Mouse (Mus musculus) heart, embryonic 12.5 days (tissue): ENCODE results near the gene Atp6v0a4. TPM values are rescaled to one million over a fixed set of nuclear protein-coding genes. Genes with fewer than 3 reads are reported as not detected.
A peak's percentile ranks its signal among the peaks of the same experiment; 100 is the strongest.

Experiments used
- ATAC-seq: fragments of 200-750 bp; cut with Nextera tagmentation; 2 replicates; pipeline ENCODE4 v1.8.0; 2017; ENCODE audit warnings: moderate TSS enrichment, moderate library complexity; ENCODE audit not compliant: insufficient number of reproducible peaks, low FRiP score
- H3K27ac ChIP-seq: fragments of 300-500 bp; sonication (generic); 2 replicates; pipeline ENCODE4 v1.5.1; 2016; ENCODE audit warnings: mild to moderate bottlenecking, moderate library complexity; ENCODE audit not compliant: poor library complexity, severe bottlenecking
- H3K27me3 ChIP-seq: fragments of 300-500 bp; sonication (generic); replicated peaks from 2 replicates; pipeline ENCODE4 v1.6.1; 2016; ENCODE audit warnings: mild to moderate bottlenecking, moderate library complexity
- H3K36me3 ChIP-seq: fragments of 300-500 bp; sonication (generic); 2 replicates; pipeline ENCODE4 v1.6.1; 2016; ENCODE audit warnings: mild to moderate bottlenecking, moderate library complexity
- H3K4me1 ChIP-seq: fragments of 300-500 bp; sonication (generic); replicated peaks from 2 replicates; pipeline ENCODE4 v1.6.1; 2016; ENCODE audit warnings: mild to moderate bottlenecking
- H3K4me2 ChIP-seq: fragments of 300-500 bp; sonication (generic); 2 replicates; pipeline ENCODE4 v1.6.1; 2016; ENCODE audit warnings: mild to moderate bottlenecking, moderate library complexity
- H3K4me3 ChIP-seq: fragments of 300-500 bp; sonication (generic); 2 replicates; pipeline ENCODE4 v1.5.1; 2016; ENCODE audit warnings: mild to moderate bottlenecking
- H3K9ac ChIP-seq: fragments of 300-500 bp; sonication (generic); 2 replicates; pipeline ENCODE4 v1.6.1; 2016; ENCODE audit warnings: mild to moderate bottlenecking, moderate library complexity
- H3K9me3 ChIP-seq: fragments of 300-500 bp; sonication (generic); replicated peaks from 2 replicates; pipeline ENCODE4 v1.6.1; 2016; ENCODE audit warnings: mild to moderate bottlenecking, moderate library complexity
- WGBS: fragments of 180-500 bp; shearing (Covaris S2); methylation state at CpG from one replicate; pipeline ENCODE4 v1.1.7; 2016; 5-methylcytosine and 5-hydroxymethylcytosine counted together
- polyA plus RNA-seq: library from polyadenylated mRNA; unstranded; fragments of >200 nt; fragmentation: Nextera tagmentation; extraction: Ambion mirVana; gene quantifications from 2 replicates; pipeline ENCODE4 v1.2.1, GENCODE M21; 2016

Atp6v0a4 gene
- polyA plus RNA-seq, 1 experiment from 2014 or later = 0.06 TPM

GRCm38 (mm10) chr6:38048800-38049561 is 75.4 kb downstream of the Atp6v0a4 start:
- WGBS = 32% methylated on average over 6 of the region's 6 CpGs
- H3K27ac ChIP-seq = peak overlapping the region; percentile 52; the same call in 1 of the 2 replicates

GRCm38 (mm10) chr6:38048003-38048402 is 76.4 kb downstream of the Atp6v0a4 start:
- peaks cover 7% of the 10 kb centered on the region for H3K9me3 ChIP-seq
- no peak overlapping the region for H3K9ac ChIP-seq
- H3K4me3 ChIP-seq = no peak overlapping the region
- no peaks in the 10 kb centered on the region for H3K36me3 ChIP-seq
- no peaks in the 10 kb centered on the region for H3K27me3 ChIP-seq
- 74% methylated on average over 4 of the region's 4 CpGs for WGBS
- H3K27ac ChIP-seq = no peak overlapping the region
- H3K4me1 ChIP-seq = peaks cover 10% of the 10 kb centered on the region
- no peak overlapping the region for H3K4me2 ChIP-seq
- no peak; the same call in 1 of the 2 replicates for ATAC-seq

More at GRCm38 (mm10) chr6:38048800-38049561, 75.4 kb downstream of the Atp6v0a4 start:
- ATAC-seq = peak; percentile 81
- H3K4me2 ChIP-seq = no peak overlapping the region
- no peaks in the 10 kb centered on the region for H3K36me3 ChIP-seq
- peaks cover 10% of the 10 kb centered on the region for H3K4me1 ChIP-seq
- H3K4me3 ChIP-seq = no peak overlapping the region
- H3K27me3 ChIP-seq = no peaks in the 10 kb centered on the region
- H3K9ac ChIP-seq = no peak overlapping the region
- peaks cover 7% of the 10 kb centered on the region for H3K9me3 ChIP-seq

- no peak within 1 kb of the TSS for H3K4me2 ChIP-seq
- no peak for ATAC-seq
- H3K9me3 ChIP-seq = peaks cover 7% of the 10 kb centered on the region
- no peak within 1 kb of the TSS for H3K9ac ChIP-seq
- H3K36me3 ChIP-seq = no peaks in the 10 kb centered on the region
- H3K4me1 ChIP-seq = peaks cover 10% of the 10 kb centered on the region
- 28% methylated on average over 6 of the region's 6 CpGs for WGBS
- no peak within 1 kb of the TSS for H3K27ac ChIP-seq
- no peaks in the 10 kb centered on the region for H3K27me3 ChIP-seq
- no peak within 1 kb of the TSS for H3K4me3 ChIP-seq
Measured at GRCm38 (mm10) chr6:38046838-38047237, 77.5 kb downstream of the Atp6v0a4 start, which contains the start of gene Svopl. Gene Svopl, minus strand, starts transcription at chr6:38046996.

- H3K4me1 ChIP-seq = 0 out of 2 replicates have a peak, but pooled peaks cover 2% of the 10 kb centered on the region
- no peaks in the 10 kb centered on the region for H3K36me3 ChIP-seq
- no peaks in the 10 kb centered on the region for H3K9me3 ChIP-seq
- no peaks in the 10 kb centered on the region for H3K27me3 ChIP-seq
- 77% methylated on average over 5 of the region's 5 CpGs for WGBS
- ATAC-seq = no peak
- no peak overlapping the region for H3K9ac ChIP-seq
- no peak overlapping the region for H3K4me3 ChIP-seq
- H3K27ac ChIP-seq = no peak overlapping the region
- H3K4me2 ChIP-seq = no peak overlapping the region
Measured at GRCm38 (mm10) chr6:38032801-38033566, 91.4 kb downstream of the Atp6v0a4 start.

GRCm38 (mm10) chr6:38031924-38032540 is 92.4 kb downstream of the Atp6v0a4 start:
- ATAC-seq = no peak
- 44% methylated on average over 7 of the region's 7 CpGs for WGBS
- no peaks in the 10 kb centered on the region for H3K36me3 ChIP-seq
- no peaks in the 10 kb centered on the region for H3K9me3 ChIP-seq
- H3K4me3 ChIP-seq = no peak overlapping the region
- no peak overlapping the region for H3K9ac ChIP-seq
- no peak overlapping the region for H3K4me2 ChIP-seq
- H3K4me1 ChIP-seq = 0 out of 2 replicates have a peak, but pooled peaks cover 2% of the 10 kb centered on the region
- H3K27me3 ChIP-seq = no peaks in the 10 kb centered on the region
- no peak overlapping the region for H3K27ac ChIP-seq

GRCm38 (mm10) chr6:38028205-38028604 is 96.2 kb downstream of the Atp6v0a4 start:
- Histone ChIP-seq H3K9me3 (no peaks in the 10 kb centered on the region), H3K27me3 (no peaks in the 10 kb centered on the region), H3K4me3 (no peak overlapping the region), H3K36me3 (no peaks in the 10 kb centered on the region), H3K4me2 (no peak overlapping the region), H3K9ac (no peak overlapping the region), H3K4me1 (0 out of 2 replicates have a peak, but pooled peaks cover 2% of the 10 kb centered on the region), H3K27ac (no peak overlapping the region)
- WGBS = 64% methylated on average over 2 of the region's 2 CpGs
- no peak for ATAC-seq

- no peak for ATAC-seq
- Histone ChIP-seq H3K4me2 (no peak overlapping the region), H3K4me3 (no peak overlapping the region), H3K9me3 (no peaks in the 10 kb centered on the region), H3K36me3 (no peaks in the 10 kb centered on the region), H3K9ac (no peak overlapping the region), H3K4me1 (0 out of 2 replicates have a peak, but pooled peaks cover 2% of the 10 kb centered on the region), H3K27ac (no peak overlapping the region), H3K27me3 (no peaks in the 10 kb centered on the region)
- 38% methylated on average over 1 of the region's 1 CpGs for WGBS
Measured at GRCm38 (mm10) chr6:38027771-38028170, 96.6 kb downstream of the Atp6v0a4 start.

- Histone ChIP-seq H3K27ac (no peak overlapping the region), H3K9ac (no peak overlapping the region), H3K4me1 (no peaks in the 10 kb centered on the region), H3K9me3 (no peaks in the 10 kb centered on the region), H3K4me3 (no peak overlapping the region), H3K27me3 (no peaks in the 10 kb centered on the region), H3K36me3 (no peaks in the 10 kb centered on the region), H3K4me2 (no peak overlapping the region)
- ATAC-seq = no peak
- WGBS = 32% methylated on average over 7 of the region's 7 CpGs
Measured at GRCm38 (mm10) chr6:38023284-38023683, 101.1 kb downstream of the Atp6v0a4 start.

- Histone ChIP-seq H3K4me2 (no peak overlapping the region), H3K4me3 (no peak overlapping the region)
- WGBS = 79% methylated on average over 7 of the region's 7 CpGs
Measured at GRCm38 (mm10) chr6:38021406-38021805, 103.0 kb downstream of the Atp6v0a4 start.

GRCm38 (mm10) chr6:38012829-38013228 is 111.6 kb downstream of the Atp6v0a4 start:
- Histone ChIP-seq H3K27me3 (no peaks in the 10 kb centered on the region), H3K9me3 (no peaks in the 10 kb centered on the region), H3K4me3 (no peak overlapping the region), H3K4me1 (no peaks in the 10 kb centered on the region), H3K9ac (no peak overlapping the region), H3K4me2 (no peak overlapping the region), H3K27ac (no peak overlapping the region), H3K36me3 (no peaks in the 10 kb centered on the region)
- ATAC-seq = no peak
- 83% methylated on average over 2 of the region's 2 CpGs for WGBS

More at GRCm38 (mm10) chr6:38021406-38021805, 103.0 kb downstream of the Atp6v0a4 start:
- no peak overlapping the region for H3K27ac ChIP-seq
- H3K27me3 ChIP-seq = no peaks in the 10 kb centered on the region
- no peaks in the 10 kb centered on the region for H3K4me1 ChIP-seq
- ATAC-seq = no peak
- H3K9ac ChIP-seq = no peak overlapping the region
- H3K36me3 ChIP-seq = no peaks in the 10 kb centered on the region
- H3K9me3 ChIP-seq = no peaks in the 10 kb centered on the region

GRCm38 (mm10) chr6:38007459-38007858 is 116.9 kb downstream of the Atp6v0a4 start:
- no peaks in the 10 kb centered on the region for H3K36me3 ChIP-seq
- no peaks in the 10 kb centered on the region for H3K4me1 ChIP-seq
- WGBS = 8% methylated on average over 6 of the region's 6 CpGs
- no peaks in the 10 kb centered on the region for H3K27me3 ChIP-seq
- H3K4me2 ChIP-seq = no peak overlapping the region
- no peak overlapping the region for H3K9ac ChIP-seq
- no peak overlapping the region for H3K27ac ChIP-seq
- 0 out of 2 replicates have a peak, but pooled peaks have one; percentile 22 for ATAC-seq
- no peaks in the 10 kb centered on the region for H3K9me3 ChIP-seq
- H3K4me3 ChIP-seq = no peak overlapping the region
